Mouse (Mus musculus) midbrain, embryonic 12.5 days (tissue): Measurements from ENCODE around the gene Upk1b. TPM values are rescaled to one million over a fixed set of nuclear protein-coding genes. Genes with fewer than 3 reads are reported as not detected.

ENCODE experiments used
- ATAC-seq: fragments of 200-750 bp; cut with Nextera tagmentation; 2 replicates; pipeline ENCODE4 v1.8.0; 2017; ENCODE audit warnings: low read depth, moderate TSS enrichment, moderate library complexity; ENCODE audit not compliant: low FRiP score
- H3K27ac ChIP-seq: fragments of 300-500 bp; sonication (generic); replicated peaks from 2 replicates; pipeline ENCODE4 v1.5.1; 2016; ENCODE audit warnings: mild to moderate bottlenecking
- H3K27me3 ChIP-seq: fragments of 300-500 bp; sonication (generic); 2 replicates; pipeline ENCODE4 v1.6.1; 2016; ENCODE audit warnings: mild to moderate bottlenecking
- H3K36me3 ChIP-seq: fragments of 300-500 bp; sonication (generic); 2 replicates; pipeline ENCODE4 v1.6.1; 2016
- H3K4me1 ChIP-seq: fragments of 300-500 bp; sonication (generic); 2 replicates; pipeline ENCODE4 v1.6.1; 2016
- H3K4me2 ChIP-seq: fragments of 300-500 bp; sonication (generic); replicated peaks from 2 replicates; pipeline ENCODE4 v1.6.1; 2016; ENCODE audit warnings: mild to moderate bottlenecking, moderate library complexity
- H3K4me3 ChIP-seq: fragments of 300-500 bp; sonication (generic); 2 replicates; pipeline ENCODE4 v1.5.1; 2016; ENCODE audit warnings: mild to moderate bottlenecking
- H3K9ac ChIP-seq: fragments of 300-500 bp; sonication (generic); replicated peaks from 2 replicates; pipeline ENCODE4 v1.6.1; 2016; ENCODE audit warnings: mild to moderate bottlenecking, moderate library complexity
- H3K9me3 ChIP-seq: fragments of 300-500 bp; sonication (generic); 2 replicates; pipeline ENCODE4 v1.6.1; 2016; ENCODE audit warnings: mild to moderate bottlenecking
- WGBS: fragments of 180-500 bp; shearing (Covaris S2); methylation state at CpG from one replicate; pipeline ENCODE4 v1.1.7; 2016; 5-methylcytosine and 5-hydroxymethylcytosine counted together
- polyA plus RNA-seq: library from polyadenylated mRNA; unstranded; fragments of >200 nt; fragmentation: Nextera tagmentation; extraction: Ambion mirVana; gene quantifications from 2 replicates; pipeline ENCODE4 v1.2.1, GENCODE M21; 2016

Gene Upk1b
- polyA plus RNA-seq, 1 experiment from 2014 or later = 3.4 TPM

GRCm38 (mm10) chr16:38776342-38776741 lies 23.8 kb downstream of the Upk1b start:
- no peaks in the 10 kb centered on the region for H3K36me3 ChIP-seq
- H3K27me3 ChIP-seq = no peaks in the 10 kb centered on the region

DNA sequence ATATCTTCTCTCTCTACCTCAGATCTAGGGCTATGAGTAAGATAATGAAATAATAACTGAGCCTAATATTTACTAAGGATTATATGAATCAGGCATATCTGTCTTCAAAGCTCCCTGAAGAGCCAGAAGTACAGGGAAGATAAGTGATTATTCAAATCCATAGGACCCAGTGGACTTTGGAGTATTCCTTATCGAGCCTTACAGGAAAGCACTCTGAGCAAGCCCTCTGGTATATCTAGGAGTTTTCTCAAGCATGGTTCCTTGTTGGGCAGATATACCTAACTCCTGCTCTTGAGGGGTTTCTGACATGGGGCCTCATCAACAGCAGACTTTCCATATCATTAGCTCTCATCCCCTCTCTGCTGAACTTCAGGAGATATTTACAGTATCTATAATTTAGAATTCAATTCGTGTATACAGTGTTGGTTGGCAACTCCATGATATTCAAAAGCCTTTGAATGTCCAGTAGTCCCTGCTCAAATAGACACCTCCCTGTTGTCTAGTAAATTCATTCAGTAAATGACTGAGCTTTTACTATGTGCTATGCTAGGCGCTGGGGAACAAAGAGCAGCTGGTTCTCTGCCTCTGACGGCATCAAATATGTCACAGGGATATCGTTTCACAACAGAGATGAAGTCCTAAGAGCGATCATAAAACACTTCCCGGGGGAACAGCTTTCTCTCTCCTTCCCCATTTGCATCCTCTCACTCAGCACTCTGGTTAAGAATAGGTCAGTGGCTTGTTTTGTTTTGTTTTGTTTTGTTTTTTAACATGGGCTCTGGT lies 25.0 kb downstream of the Upk1b start:
- H3K36me3 ChIP-seq = no peaks in the 10 kb centered on the region
- 78% methylated on average over 7 of the region's 7 CpGs for WGBS
- no peaks in the 10 kb centered on the region for H3K27me3 ChIP-seq
- ATAC-seq = no peak
- peaks cover 4% of the 10 kb centered on the region; the same call in 1 of the 2 replicates for H3K4me1 ChIP-seq
- H3K27ac ChIP-seq = no peak overlapping the region
- H3K9ac ChIP-seq = no peak overlapping the region
- no peak overlapping the region for H3K4me2 ChIP-seq
- H3K9me3 ChIP-seq = no peaks in the 10 kb centered on the region
- no peak overlapping the region for H3K4me3 ChIP-seq

More at GRCm38 (mm10) chr16:38776342-38776741, 23.8 kb downstream of the Upk1b start:
- Histone ChIP-seq H3K27ac (no peak overlapping the region), H3K4me3 (no peak overlapping the region), H3K9me3 (no peaks in the 10 kb centered on the region), H3K4me2 (no peak overlapping the region), H3K4me1 (peaks cover 4% of the 10 kb centered on the region; the same call in 1 of the 2 replicates), H3K9ac (no peak overlapping the region)
- ATAC-seq = no peak
- 57% methylated on average over 6 of the region's 6 CpGs for WGBS

DNA sequence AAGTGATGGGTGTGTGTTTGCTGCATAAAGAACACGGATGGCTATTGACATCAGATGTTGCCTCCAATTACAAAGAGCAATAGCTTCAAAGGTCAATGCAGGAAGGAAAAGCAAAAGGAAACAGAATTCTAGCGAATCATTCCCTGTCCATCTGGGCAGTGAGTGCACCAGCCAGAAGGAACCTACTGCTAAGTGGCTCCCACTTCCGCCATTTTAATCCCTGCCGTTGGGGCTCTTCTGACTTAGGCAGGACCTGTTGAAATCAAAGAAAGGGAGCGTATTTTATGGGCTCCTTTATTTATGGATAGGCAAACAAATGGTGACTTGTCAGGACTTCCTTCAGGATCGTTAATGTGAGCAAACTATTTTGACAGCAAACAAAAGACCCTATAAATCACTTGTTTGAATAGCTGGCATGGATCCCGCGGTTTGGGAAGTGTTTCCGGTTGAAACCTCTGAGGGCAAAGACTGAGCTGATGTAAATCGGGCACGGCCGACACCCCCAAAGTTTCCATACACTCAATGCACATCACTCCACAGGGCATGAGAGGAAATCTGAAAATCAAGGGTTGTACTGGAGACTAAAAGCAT lies 27.1 kb downstream of the Upk1b start:
- Histone ChIP-seq H3K36me3 (peaks cover 8% of the 10 kb centered on the region; the same call in 1 of the 2 replicates), H3K9me3 (no peaks in the 10 kb centered on the region), H3K4me1 (peaks cover 4% of the 10 kb centered on the region; the same call in 1 of the 2 replicates), H3K4me2 (no peak overlapping the region), H3K27ac (no peak overlapping the region), H3K27me3 (no peaks in the 10 kb centered on the region), H3K4me3 (no peak overlapping the region), H3K9ac (no peak overlapping the region)
- no peak for ATAC-seq
- WGBS = 82% methylated on average over 12 of the region's 12 CpGs

DNA sequence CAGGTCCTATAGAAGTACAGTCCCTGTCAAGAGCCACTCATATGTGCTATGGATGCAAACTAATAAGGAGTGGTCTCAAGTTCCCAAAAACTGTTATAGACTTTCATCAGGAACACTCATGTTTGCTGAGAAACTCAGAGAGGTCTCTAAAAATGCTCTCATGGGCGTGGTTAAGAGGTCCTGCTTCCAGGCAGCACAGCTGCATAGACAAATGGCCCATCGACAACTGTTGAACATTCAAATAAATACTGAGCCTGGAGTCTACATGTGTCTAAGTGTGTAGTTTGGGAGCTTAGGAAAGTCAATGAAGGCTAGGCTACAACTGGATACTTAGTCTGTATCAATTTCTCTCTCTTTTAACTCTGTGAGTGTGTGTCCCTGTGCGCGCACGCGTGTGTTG lies 29.0 kb downstream of the Upk1b start:
- Histone ChIP-seq H3K4me1 (peaks cover 4% of the 10 kb centered on the region; the same call in 1 of the 2 replicates), H3K27me3 (no peaks in the 10 kb centered on the region), H3K36me3 (peaks cover 8% of the 10 kb centered on the region; the same call in 1 of the 2 replicates), H3K4me2 (no peak overlapping the region), H3K4me3 (no peak overlapping the region), H3K9me3 (no peaks in the 10 kb centered on the region), H3K27ac (no peak overlapping the region), H3K9ac (no peak overlapping the region)
- WGBS = 95% methylated on average over 6 of the region's 6 CpGs
- ATAC-seq = no peak

DNA sequence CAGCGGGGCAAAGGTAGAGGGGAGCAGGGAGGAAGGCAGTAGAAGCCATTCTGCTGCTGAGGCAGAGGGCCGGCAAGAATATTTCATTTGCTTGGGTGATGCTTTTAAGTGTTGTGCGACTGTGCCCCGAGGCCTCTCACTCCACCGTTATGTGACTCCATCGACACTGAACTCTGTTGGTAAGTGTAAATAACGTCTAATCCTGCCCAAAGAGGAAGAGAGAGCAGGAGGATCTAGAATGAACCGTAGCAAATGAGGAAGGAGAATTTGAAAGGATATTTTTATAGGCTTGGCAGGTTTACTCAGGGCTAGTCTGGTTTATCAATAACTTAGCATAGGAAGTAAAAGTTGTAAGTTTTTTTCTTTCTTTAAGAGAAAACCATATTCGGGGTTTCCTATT lies 30.6 kb downstream of the Upk1b start:
- H3K4me3 ChIP-seq = no peak overlapping the region
- ATAC-seq = no peak

DNA sequence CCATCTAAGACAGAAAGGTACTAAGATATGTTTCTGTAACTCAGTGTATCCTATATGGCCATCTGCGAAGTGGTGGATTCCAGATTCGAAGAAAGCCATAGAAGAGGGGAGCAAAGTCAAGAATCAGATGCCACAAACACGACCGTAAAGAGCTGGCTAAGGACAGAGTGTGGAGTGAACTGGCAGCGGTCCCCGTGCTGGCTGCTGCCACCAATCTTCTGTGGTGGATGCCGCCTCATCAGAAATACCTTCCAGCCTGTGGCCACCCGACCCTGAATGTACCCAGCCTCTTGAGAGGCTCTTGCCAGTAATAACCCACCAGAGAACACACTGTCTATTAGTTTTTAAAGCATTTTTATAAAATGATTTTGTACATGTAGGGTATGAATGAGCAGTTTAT lies 31.7 kb downstream of the Upk1b start:
- no peak overlapping the region for H3K27ac ChIP-seq
- peaks cover 8% of the 10 kb centered on the region; the same call in 1 of the 2 replicates for H3K36me3 ChIP-seq
- no peak overlapping the region for H3K4me2 ChIP-seq
- no peak overlapping the region for H3K9ac ChIP-seq
- H3K4me3 ChIP-seq = no peak overlapping the region
- no peak for ATAC-seq
- H3K27me3 ChIP-seq = no peaks in the 10 kb centered on the region
- H3K4me1 ChIP-seq = peaks cover 4% of the 10 kb centered on the region; the same call in 1 of the 2 replicates
- H3K9me3 ChIP-seq = no peaks in the 10 kb centered on the region
- WGBS = 94% methylated on average over 8 of the region's 8 CpGs

More for the DNA sequence above, 30.6 kb downstream of the Upk1b start:
- Histone ChIP-seq H3K36me3 (peaks cover 8% of the 10 kb centered on the region; the same call in 1 of the 2 replicates), H3K4me1 (peaks cover 4% of the 10 kb centered on the region; the same call in 1 of the 2 replicates), H3K9ac (no peak overlapping the region), H3K9me3 (no peaks in the 10 kb centered on the region), H3K4me2 (no peak overlapping the region), H3K27me3 (no peaks in the 10 kb centered on the region), H3K27ac (no peak overlapping the region)
- WGBS = 88% methylated on average over 9 of the region's 9 CpGs

GRCm38 (mm10) chr16:38767761-38768160 lies 32.4 kb downstream of the Upk1b start:
- H3K27ac ChIP-seq = no peak overlapping the region
- 92% methylated on average over 8 of the region's 8 CpGs for WGBS
- H3K36me3 ChIP-seq = peaks cover 8% of the 10 kb centered on the region; the same call in 1 of the 2 replicates
- no peaks in the 10 kb centered on the region for H3K27me3 ChIP-seq
- no peak overlapping the region for H3K9ac ChIP-seq
- no peak overlapping the region for H3K4me2 ChIP-seq
- H3K4me3 ChIP-seq = no peak overlapping the region
- no peak for ATAC-seq
- H3K9me3 ChIP-seq = no peaks in the 10 kb centered on the region
- no peaks in the 10 kb centered on the region for H3K4me1 ChIP-seq

DNA sequence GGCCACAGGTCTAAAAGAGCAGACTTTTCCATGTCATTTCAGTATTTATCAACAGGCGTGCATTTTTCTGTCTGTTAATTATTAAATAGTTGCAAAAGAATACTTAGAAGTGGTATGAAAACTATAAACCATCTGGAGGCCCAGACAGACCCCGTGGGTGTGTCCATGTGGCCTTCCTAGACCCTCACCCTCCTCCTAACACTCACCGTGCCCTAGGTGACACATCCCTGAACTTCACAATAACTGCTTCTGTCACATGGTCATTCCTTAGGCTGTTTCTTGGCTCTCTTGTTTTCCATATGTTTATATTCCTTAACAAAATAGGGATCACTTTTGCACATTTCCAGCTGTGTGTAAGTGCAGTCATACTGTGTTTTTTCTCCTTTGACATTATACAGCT lies 33.5 kb downstream of the Upk1b start:
- no peaks in the 10 kb centered on the region for H3K9me3 ChIP-seq
- H3K4me2 ChIP-seq = no peak overlapping the region
- H3K4me3 ChIP-seq = no peak overlapping the region
- H3K36me3 ChIP-seq = peaks cover 8% of the 10 kb centered on the region; the same call in 1 of the 2 replicates
- H3K27me3 ChIP-seq = no peaks in the 10 kb centered on the region
- WGBS = 72% methylated on average over 3 of the region's 3 CpGs
- no peak overlapping the region for H3K27ac ChIP-seq
- ATAC-seq = no peak
- no peaks in the 10 kb centered on the region for H3K4me1 ChIP-seq
- no peak overlapping the region for H3K9ac ChIP-seq

DNA sequence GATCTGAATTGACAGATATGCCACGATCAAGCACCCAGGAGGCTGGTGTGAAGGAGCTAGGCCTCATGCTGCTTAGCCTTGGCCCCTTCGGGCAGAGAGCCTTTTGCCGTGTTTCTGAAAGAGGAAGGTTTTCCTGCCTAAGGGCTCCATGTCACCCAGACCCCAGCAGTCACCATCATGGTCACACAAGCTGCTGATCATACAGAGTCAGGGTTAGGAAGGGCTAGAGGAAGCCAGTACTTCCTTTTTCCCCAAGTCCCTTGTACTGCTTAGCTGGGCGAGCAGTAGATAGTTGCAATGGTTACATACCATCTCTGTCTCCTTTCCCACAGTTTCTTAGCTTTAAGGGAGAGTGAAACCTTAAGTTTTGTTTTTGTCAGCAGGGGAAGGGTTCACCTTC lies 36.6 kb downstream of the Upk1b start:
- H3K4me1 ChIP-seq = no peaks in the 10 kb centered on the region
- no peak overlapping the region for H3K4me2 ChIP-seq
- no peak overlapping the region for H3K4me3 ChIP-seq
- H3K9ac ChIP-seq = no peak overlapping the region
- H3K36me3 ChIP-seq = peaks cover 4% of the 10 kb centered on the region; the same call in 1 of the 2 replicates
- H3K27ac ChIP-seq = no peak overlapping the region
- H3K27me3 ChIP-seq = no peaks in the 10 kb centered on the region
- 86% methylated on average over 4 of the region's 4 CpGs for WGBS
- H3K9me3 ChIP-seq = no peaks in the 10 kb centered on the region
- ATAC-seq = no peak

- WGBS = 85% methylated on average over 8 of the region's 8 CpGs
- Histone ChIP-seq H3K27me3 (no peaks in the 10 kb centered on the region), H3K27ac (no peak overlapping the region), H3K4me3 (no peak overlapping the region), H3K36me3 (peaks cover 6% of the 10 kb centered on the region; the same call in 1 of the 2 replicates), H3K9ac (no peak overlapping the region), H3K9me3 (no peaks in the 10 kb centered on the region), H3K4me2 (no peak overlapping the region), H3K4me1 (no peaks in the 10 kb centered on the region)
- no peak for ATAC-seq
Measured at GRCm38 (mm10) chr16:38762401-38762800, 37.7 kb downstream of the Upk1b start.

- peaks cover 6% of the 10 kb centered on the region; the same call in 1 of the 2 replicates for H3K36me3 ChIP-seq
- no peak for ATAC-seq
- no peak overlapping the region for H3K4me3 ChIP-seq
- H3K27ac ChIP-seq = no peak overlapping the region
- H3K9ac ChIP-seq = no peak overlapping the region
- H3K4me2 ChIP-seq = no peak overlapping the region
- H3K27me3 ChIP-seq = no peaks in the 10 kb centered on the region
- no peaks in the 10 kb centered on the region for H3K9me3 ChIP-seq
- WGBS = 91% methylated on average over 5 of the region's 5 CpGs
- H3K4me1 ChIP-seq = no peaks in the 10 kb centered on the region
Measured at GRCm38 (mm10) chr16:38761972-38762371, 38.2 kb downstream of the Upk1b start.

DNA sequence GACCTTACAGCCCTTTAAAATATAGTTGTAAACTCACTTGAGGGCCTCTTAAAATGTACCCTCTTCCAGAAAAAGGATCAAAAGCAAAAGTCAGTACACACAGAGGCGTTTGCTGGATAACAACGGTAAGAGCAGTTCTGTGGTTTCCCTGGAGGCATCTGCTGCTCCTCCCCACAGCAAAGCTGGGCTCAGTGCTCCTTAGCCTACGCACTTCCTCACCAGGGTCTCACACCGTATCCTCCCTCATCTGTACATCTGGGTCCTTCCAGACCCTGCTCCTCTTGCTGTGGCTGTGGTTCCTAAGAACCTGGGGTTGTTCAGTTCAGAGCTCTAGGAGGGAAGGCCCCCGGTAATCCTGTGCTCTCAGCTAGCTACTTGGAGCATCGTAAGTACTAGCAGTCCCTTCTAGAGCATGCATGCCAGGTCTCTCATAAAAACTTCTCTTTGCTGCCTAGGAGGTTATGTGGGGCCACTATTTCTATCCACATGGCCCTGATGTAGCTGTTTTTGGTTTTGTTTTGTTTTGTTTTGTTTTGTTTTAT lies 39.2 kb downstream of the Upk1b start:
- Histone ChIP-seq H3K9me3 (no peaks in the 10 kb centered on the region), H3K9ac (no peak overlapping the region), H3K4me1 (no peaks in the 10 kb centered on the region), H3K4me2 (no peak overlapping the region), H3K27me3 (no peaks in the 10 kb centered on the region), H3K36me3 (peaks cover 6% of the 10 kb centered on the region; the same call in 1 of the 2 replicates), H3K27ac (no peak overlapping the region), H3K4me3 (no peak overlapping the region)
- 92% methylated on average over 6 of the region's 6 CpGs for WGBS
- no peak for ATAC-seq
